Mouse (Mus musculus) heart, adult 2 months (tissue): ENCODE data around the gene Trim47. TPM values are rescaled to one million over a fixed set of nuclear protein-coding genes. Genes with fewer than 3 reads are reported as not detected.
"Not testable (repeated sequence)": the region's sequence is repeated elsewhere in the genome, so short reads cannot be mapped to it uniquely, and the experiment has no call there.

ENCODE experiments used
- DNase-seq, 2 experiments: peaks; one replicate each; pipeline ENCODE4 v3.0.0; 2021
- H3K27ac ChIP-seq: fragments of 200-600 bp; 2 replicates; pipeline ENCODE4 v1.8.1; 2022
- H3K27me3 ChIP-seq: fragments of 200-500 bp; 2 replicates; pipeline ENCODE4 v1.6.1; 2012; ENCODE audit warnings: mild to moderate bottlenecking, low read length, inconsistent platforms, mixed read lengths; ENCODE audit not compliant: control insufficient read depth, insufficient read depth
- H3K36me3 ChIP-seq: fragments of 200-500 bp; 2 replicates; pipeline ENCODE4 v1.6.1; 2012; ENCODE audit warnings: low read length, inconsistent platforms; ENCODE audit not compliant: control insufficient read depth, insufficient read depth
- H3K4me1 ChIP-seq: fragments of 200-500 bp; 2 replicates; pipeline ENCODE4 v1.6.1; 2011; ENCODE audit warnings: low read length; ENCODE audit not compliant: control insufficient read depth, insufficient read depth
- H3K4me3 ChIP-seq: fragments of 200-600 bp; 2 replicates; pipeline ENCODE4 v1.8.1; 2022
- H3K79me2 ChIP-seq: fragments of 200-500 bp; replicated peaks from 2 replicates; pipeline ENCODE4 v1.6.1; 2012; ENCODE audit warnings: mild to moderate bottlenecking, inconsistent platforms, low read length, moderate library complexity, mixed read lengths; ENCODE audit not compliant: control insufficient read depth, insufficient read depth
- H3K9ac ChIP-seq: fragments of 200-500 bp; 2 replicates; pipeline ENCODE4 v1.6.1; 2012; ENCODE audit warnings: low read depth, mild to moderate bottlenecking, control low read depth, inconsistent platforms, low read length, mixed read lengths
- CTCF ChIP-seq: fragments of 200-600 bp; IDR thresholded peaks from 2 replicates; pipeline ENCODE4 v1.8.1; 2022; ENCODE audit warnings: antibody characterized with exemption, mild to moderate bottlenecking, moderate library complexity
- EP300 ChIP-seq: fragments of 200-500 bp; IDR thresholded peaks from 2 replicates; pipeline ENCODE4 v1.6.1; 2011; ENCODE audit warnings: low read depth, low read length, control low read depth; ENCODE audit not compliant: insufficient read depth
- POLR2A ChIP-seq: fragments of 200-500 bp; IDR thresholded peaks from 2 replicates; pipeline ENCODE4 v1.6.1; 2011; ENCODE audit warnings: mild to moderate bottlenecking, low read depth, low read length, control low read depth; ENCODE audit not compliant: insufficient read depth
- WGBS: fragments of 180-500 bp; shearing (Covaris S2); methylation state at CpG from one replicate; pipeline ENCODE4 v1.1.7; 2018; 5-methylcytosine and 5-hydroxymethylcytosine counted together
- intact Hi-C: fragments of 180-260 bp; cut with DNase I; formaldehyde crosslinking; loops from one replicate; pipeline ENCODE4 v1.15.1; 2025
- polyA plus RNA-seq: library from polyadenylated mRNA; depleted of rRNA; stranded (reverse); fragments of >200 nt; gene quantifications from 2 replicates; pipeline ENCODE4 v1.2.3, GENCODE M21; 2012
- total RNA-seq, 2 experiments: library from RNA; stranded (reverse); gene quantifications; 2 replicates each; pipeline ENCODE4 v1.2.3; 2021

Gene Trim47
- total and polyA plus RNA-seq, 3 experiments, result 23.1 to 29.5 (median 28.2) TPM

DNA sequence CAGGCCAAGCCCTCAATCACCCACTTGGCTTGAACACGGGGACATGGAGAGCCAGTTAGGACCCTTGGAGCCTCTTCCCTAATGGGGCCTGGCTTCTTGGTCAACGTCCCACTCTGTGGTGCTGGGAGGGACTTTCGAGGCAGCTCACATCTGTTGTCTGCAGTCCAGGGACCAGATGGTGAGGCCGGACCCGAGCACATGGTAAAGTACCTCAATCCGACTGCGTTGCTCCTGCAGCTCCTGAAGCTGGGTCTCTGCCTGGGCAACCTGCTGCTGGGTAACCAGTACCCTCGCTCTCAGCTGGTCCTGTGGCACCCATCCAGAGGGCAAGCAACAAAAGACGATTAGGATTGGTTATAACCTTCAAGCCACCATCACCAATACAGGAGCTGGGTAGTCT, 976 bp upstream of the Trim47 start:
- DNase-seq, result no peak
- Histone ChIP-seq H3K4me1 (peaks cover 14% of the 10 kb centered on the region), H3K36me3 (no peaks in the 10 kb centered on the region), H3K79me2 (no peaks in the 10 kb centered on the region), H3K27me3 (no peaks in the 10 kb centered on the region), H3K9ac (0 out of 2 replicates have a peak overlapping the region, but pooled peaks have one; percentile 15), H3K27ac (peak overlapping the region; percentile 20; the same call in 1 of the 2 replicates), H3K4me3 (no peak overlapping the region)
- 74% methylated on average over 9 of the region's 9 CpGs for WGBS
- intact Hi-C loops, result no loop called here
- TF ChIP-seq POLR2A, result no peak
- TF ChIP-seq EP300, result no peak
- TF ChIP-seq CTCF, result no peak

DNA sequence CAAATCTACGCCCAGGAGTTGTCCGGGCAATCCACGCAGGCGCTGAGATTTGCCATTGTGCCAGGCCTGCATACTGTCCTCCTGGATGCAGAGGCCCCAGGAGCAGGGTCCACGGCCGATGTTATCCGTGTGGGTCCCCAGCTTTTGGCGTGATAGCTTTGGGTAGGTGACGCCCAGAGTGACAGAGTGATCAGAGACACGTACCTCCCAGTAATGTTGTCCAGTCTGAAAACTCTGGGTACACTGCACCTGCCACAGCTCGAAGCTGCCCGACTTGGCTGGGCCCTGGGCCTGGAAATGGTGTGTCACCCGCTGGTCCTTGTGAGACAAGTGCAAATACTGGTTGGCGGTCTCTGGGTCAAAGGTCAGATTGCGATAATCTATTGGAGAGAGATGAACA, 749 bp downstream of the Trim47 start:
- H3K36me3 ChIP-seq, result no peaks in the 10 kb centered on the region

DNA sequence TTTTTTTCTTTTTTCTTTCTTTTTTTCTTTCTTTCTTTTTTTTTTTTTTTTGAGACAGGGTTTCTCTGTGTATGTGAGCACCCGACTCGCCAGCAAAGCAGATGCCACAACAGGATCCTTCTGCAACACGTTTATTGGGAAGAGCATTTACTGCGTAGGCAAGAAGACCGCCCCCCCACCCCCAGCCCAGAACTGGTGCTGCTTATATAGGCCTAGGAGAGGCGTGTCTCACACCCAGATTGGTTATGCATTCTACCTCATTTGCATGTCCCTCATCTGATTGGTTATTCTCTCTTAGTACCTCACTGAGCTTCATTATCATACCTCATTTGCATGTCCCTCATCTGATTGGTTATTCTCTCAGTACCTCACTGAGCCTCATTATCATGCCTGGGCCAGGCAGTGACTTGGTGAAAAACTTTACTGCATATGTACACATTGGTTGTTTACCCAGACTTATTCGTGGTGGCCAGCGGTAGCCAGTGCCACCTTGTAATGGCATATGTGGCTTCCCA, 5.2 kb downstream of the Trim47 start:
- H3K9ac ChIP-seq, H3K27ac ChIP-seq, intact Hi-C loops, H3K79me2 ChIP-seq, H3K4me3 ChIP-seq, H3K4me1 ChIP-seq, H3K27me3 ChIP-seq, H3K36me3 ChIP-seq, DNase-seq: not testable (repeated sequence)
- 93% methylated on average over 8 of the region's 8 CpGs for WGBS

More for the DNA sequence above, 749 bp downstream of the Trim47 start:
- DNase-seq, result no peak
- H3K4me1 ChIP-seq, result peaks cover 12% of the 10 kb centered on the region
- H3K79me2 ChIP-seq, result no peaks in the 10 kb centered on the region
- no peaks in the 10 kb centered on the region for H3K27me3 ChIP-seq
- no peak overlapping the region for H3K27ac ChIP-seq
- TF ChIP-seq EP300 (no peak), POLR2A (no peak)
- H3K9ac ChIP-seq, result no peak overlapping the region
- H3K4me3 ChIP-seq, result no peak overlapping the region
- intact Hi-C loops, result no loop called here
- WGBS, result 98% methylated on average over 15 of the region's 15 CpGs

GRCm38 (mm10) chr11:116117819-116118218, 9.2 kb downstream of the Trim47 start:
- no peak for TF ChIP-seq EP300
- TF ChIP-seq CTCF, result peak; percentile 65
- Histone ChIP-seq H3K27ac (no peak overlapping the region), H3K36me3 (no peaks in the 10 kb centered on the region), H3K9ac (no peak overlapping the region), H3K79me2 (no peaks in the 10 kb centered on the region), H3K27me3 (no peaks in the 10 kb centered on the region), H3K4me3 (no peak overlapping the region), H3K4me1 (no peaks in the 10 kb centered on the region)
- DNase-seq, result no peak
- intact Hi-C loops, result no loop called here

GRCm38 (mm10) chr11:116117241-116117640, 9.8 kb downstream of the Trim47 start:
- no peak overlapping the region for H3K9ac ChIP-seq
- no peak overlapping the region for H3K4me3 ChIP-seq
- WGBS, result 48% methylated on average over 12 of the region's 12 CpGs
- intact Hi-C loops, result no loop called here
- H3K36me3 ChIP-seq, result no peaks in the 10 kb centered on the region
- no peak overlapping the region for H3K27ac ChIP-seq
- no peaks in the 10 kb centered on the region for H3K4me1 ChIP-seq
- H3K79me2 ChIP-seq, result no peaks in the 10 kb centered on the region
- DNase-seq, result no peak
- TF ChIP-seq CTCF, result no peak
- no peak for TF ChIP-seq EP300
- no peak for TF ChIP-seq POLR2A
- H3K27me3 ChIP-seq, result no peaks in the 10 kb centered on the region

- no peak overlapping the region for H3K4me3 ChIP-seq
- 93% methylated on average over 19 of the region's 19 CpGs for WGBS
These were observed 15.3 kb downstream of the Trim47 start for GRCm38 (mm10) chr11:116111611-116112203.

More at GRCm38 (mm10) chr11:116111611-116112203, 15.3 kb downstream of the Trim47 start:
- no peaks in the 10 kb centered on the region for H3K27me3 ChIP-seq
- H3K27ac ChIP-seq, result no peak overlapping the region
- peaks cover 10% of the 10 kb centered on the region for H3K4me1 ChIP-seq
- no peaks in the 10 kb centered on the region; the same call in 1 of the 2 replicates for H3K79me2 ChIP-seq
- no peaks in the 10 kb centered on the region; the same call in 1 of the 2 replicates for H3K36me3 ChIP-seq
- TF ChIP-seq CTCF (peak; percentile 39), POLR2A (no peak)
- intact Hi-C loops, result loop anchor here (2.0 kb wide), 1 partner anchor 17 kb away; no protein-coding TSS in a partner anchor
- no peak for DNase-seq
- no peak overlapping the region for H3K9ac ChIP-seq
